Mouse (Mus musculus) megakaryocyte, embryonic 14.5 days (primary cell): ENCODE measurements around the gene Krtap14.

Experiments used
- FLI1 ChIP-seq: IDR thresholded peaks from 2 replicates; pipeline ENCODE4 v1.6.1; 2012; ENCODE audit warnings: low read length, inconsistent platforms, mixed read lengths
- GATA1 ChIP-seq: IDR thresholded peaks from 3 replicates; pipeline ENCODE4 v1.6.1; 2012; ENCODE audit warnings: mixed read lengths, low read length, inconsistent platforms, borderline replicate concordance

DNA sequence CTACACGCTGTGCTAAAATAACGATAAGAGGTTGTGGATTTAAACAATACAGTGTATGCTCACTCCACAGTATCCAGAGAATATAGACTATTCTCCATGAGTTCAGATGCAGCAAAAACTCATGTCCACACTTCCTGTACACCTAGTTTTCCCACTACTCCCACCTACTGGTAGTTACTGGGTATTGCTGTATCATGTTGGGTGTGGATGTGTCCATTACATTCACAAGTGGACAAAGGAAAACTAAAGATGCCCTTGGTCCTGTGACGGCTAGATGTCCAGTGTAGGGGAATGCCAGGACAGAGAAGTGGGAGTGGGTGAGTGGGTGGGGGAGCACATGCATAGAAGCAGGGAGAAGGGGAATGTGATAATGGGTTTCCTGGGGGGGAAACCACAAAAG, 2.2 kb downstream of the Krtap14 start:
- TF ChIP-seq FLI1 (no peak), GATA1 (no peak)
